Mouse (Mus musculus): ENCODE results near the gene Mrps5. TPM values are rescaled to one million over a fixed set of nuclear protein-coding genes. Genes with fewer than 3 reads are reported as not detected.

Mrps5 gene
- polyA plus RNA-seq (2015; fragmentation: Nextera tagmentation; extraction: Ambion mirVana) = 123 and 136 TPM in 2 replicates

DNA sequence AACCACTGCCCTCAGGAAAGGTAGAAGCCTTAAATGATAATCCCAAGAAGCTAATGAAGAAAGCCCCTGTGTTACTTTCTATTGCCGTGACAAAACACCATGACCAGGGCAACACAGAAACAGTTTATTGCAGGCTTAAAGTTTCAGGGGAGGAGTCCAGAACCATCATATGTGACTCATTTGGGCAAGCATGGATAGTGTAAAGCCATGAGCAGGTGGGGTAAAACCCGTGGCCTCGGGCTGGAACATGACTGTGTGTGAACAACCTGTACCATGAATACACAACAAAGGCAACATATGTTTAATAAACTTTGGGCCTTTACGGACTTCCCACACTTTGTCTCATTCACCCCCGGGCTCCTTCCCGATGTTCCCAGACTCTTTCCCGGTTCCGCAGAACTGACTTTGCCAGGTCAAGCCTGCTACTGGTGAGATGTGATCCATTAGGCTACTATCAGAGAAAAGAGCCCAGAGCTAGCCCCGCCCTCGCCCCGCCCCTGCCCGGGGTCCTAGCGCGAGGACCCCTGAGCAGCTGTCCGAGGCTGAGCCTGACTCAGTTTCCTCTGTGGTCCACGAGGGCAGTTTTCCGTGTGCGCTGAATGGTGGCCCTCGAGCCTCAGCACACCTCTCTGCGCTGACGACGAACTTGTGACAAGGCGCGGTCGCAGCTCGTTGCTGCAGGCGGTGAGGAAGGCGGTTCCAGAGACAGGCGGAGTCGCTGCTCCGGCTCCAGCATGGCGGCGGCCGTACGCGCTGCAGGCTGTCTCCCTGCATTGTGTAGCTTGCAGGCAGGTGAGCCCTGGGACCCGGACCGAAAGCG, at the start of gene Mrps5, which contains the start of gene Zfp661:
Mrps5 (plus strand) TSS at position 529 of the 820 bp plus-strand sequence.
Zfp661 (minus strand) TSS at position 401 of the 820 bp plus-strand sequence.
- Histone ChIP-seq H3K4me3 (peak within 1 kb of the TSS; percentile 99), H3K4me2 (peak within 1 kb of the TSS; percentile 76), H3K9ac (peak within 1 kb of the TSS; percentile 92), H3K4me1 (peaks cover 39% of the 10 kb centered on the region), H3K36me3 (peaks cover 13% of the 10 kb centered on the region), H3K9me3 (no peaks in the 10 kb centered on the region), H3K27me3 (replicated peaks) (no peaks in the 10 kb centered on the region), H3K27ac (replicated peaks) (peak within 1 kb of the TSS; percentile 81)
- ATAC-seq (ENCODE audit: extremely low read depth, insufficient number of reproducible peaks, low FRiP score, low TSS enrichment) = peak; percentile 59
- 5% methylated on average over 39 of the region's 39 CpGs for WGBS

DNA sequence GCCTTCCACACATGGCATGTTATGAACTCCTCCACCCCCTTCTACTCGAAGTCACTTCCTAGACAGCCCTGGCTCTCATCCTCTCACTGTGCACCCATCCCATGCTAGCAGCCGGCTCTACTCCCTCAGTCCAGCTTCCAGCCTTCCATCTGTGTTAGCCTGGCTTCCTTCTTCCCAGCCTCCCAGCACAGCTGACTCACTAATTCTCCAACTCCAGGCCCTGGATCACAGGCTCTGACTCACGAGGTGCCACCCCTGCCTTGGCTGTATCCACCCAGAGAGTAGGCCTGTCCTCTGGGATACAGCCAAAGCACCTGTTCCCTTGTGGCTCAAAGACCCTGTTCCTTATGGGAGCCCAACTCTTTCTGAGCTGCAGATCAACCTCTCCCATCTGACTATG, 49.5 kb upstream of the Mrps5 start:
- ATAC-seq (ENCODE audit: extremely low read depth, insufficient number of reproducible peaks, low FRiP score, low TSS enrichment) = no peak
- Histone ChIP-seq H3K9ac (no peak overlapping the region), H3K4me3 (no peak overlapping the region), H3K4me1 (peaks cover 4% of the 10 kb centered on the region; the same call in 1 of the 2 replicates), H3K27me3 (replicated peaks) (peaks cover 80% of the 10 kb centered on the region), H3K4me2 (no peak overlapping the region), H3K9me3 (no peaks in the 10 kb centered on the region), H3K27ac (replicated peaks) (no peak overlapping the region), H3K36me3 (no peaks in the 10 kb centered on the region)
- 53% methylated on average over 3 of the region's 3 CpGs for WGBS

DNA sequence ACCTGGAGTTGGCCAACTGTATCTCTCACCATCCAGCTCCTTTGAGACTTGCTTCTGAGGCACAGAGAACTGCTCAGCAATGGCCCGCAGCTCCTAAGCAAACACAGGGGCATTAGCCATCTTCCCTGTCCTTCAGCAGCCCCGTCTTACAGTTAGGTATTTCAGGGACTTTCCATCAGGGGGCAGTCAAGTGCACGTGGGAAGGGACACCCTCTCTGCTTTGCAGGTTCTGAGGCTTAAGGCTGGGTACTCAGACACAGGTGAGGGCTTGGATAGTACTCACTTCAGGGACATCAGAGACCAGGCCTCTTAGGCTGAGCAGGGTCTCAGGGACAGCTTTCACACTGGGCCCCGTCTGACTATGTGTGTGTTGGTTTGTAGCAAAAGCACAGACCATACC, 47.5 kb upstream of the Mrps5 start:
- no peaks in the 10 kb centered on the region for H3K36me3 ChIP-seq
- H3K27me3 ChIP-seq (replicated peaks) = peaks cover 94% of the 10 kb centered on the region
- H3K9me3 ChIP-seq = no peaks in the 10 kb centered on the region
- H3K9ac ChIP-seq = no peak overlapping the region
- H3K4me3 ChIP-seq = no peak overlapping the region
- H3K4me1 ChIP-seq = peaks cover 4% of the 10 kb centered on the region; the same call in 1 of the 2 replicates
- WGBS = 20% methylated on average over 4 of the region's 4 CpGs
- no peak for ATAC-seq (ENCODE audit: extremely low read depth, insufficient number of reproducible peaks, low FRiP score, low TSS enrichment)
- H3K4me2 ChIP-seq = no peak overlapping the region
- no peak overlapping the region for H3K27ac ChIP-seq (replicated peaks)

DNA sequence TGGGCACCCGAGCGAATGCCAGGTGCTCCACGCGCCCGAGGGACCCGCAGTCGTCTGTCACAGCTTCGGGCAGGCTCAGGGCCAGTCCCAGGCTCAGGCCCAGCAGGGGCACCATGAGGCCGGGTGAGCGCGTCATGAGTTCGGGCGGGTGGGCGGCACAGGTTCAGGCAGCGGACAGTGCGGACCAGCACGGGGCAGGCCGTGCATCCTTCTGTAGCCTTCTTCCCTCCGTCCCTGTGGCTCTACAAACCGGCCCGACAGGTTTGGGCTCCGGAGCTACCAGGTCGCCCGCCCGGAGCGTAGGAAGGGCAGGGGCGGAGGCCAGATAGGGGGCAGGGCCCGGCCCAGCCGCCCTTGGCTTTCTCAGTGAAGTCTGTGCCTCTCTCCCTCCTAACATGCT, 45.8 kb upstream of the Mrps5 start, which contains the start of gene Prom2:
Prom2 (minus strand) TSS at position 283 of the 400 bp plus-strand sequence.
- H3K4me3 ChIP-seq = peak within 1 kb of the TSS; percentile 25
- ATAC-seq (ENCODE audit: extremely low read depth, insufficient number of reproducible peaks, low FRiP score, low TSS enrichment) = no peak; the same call in 1 of the 2 replicates

DNA sequence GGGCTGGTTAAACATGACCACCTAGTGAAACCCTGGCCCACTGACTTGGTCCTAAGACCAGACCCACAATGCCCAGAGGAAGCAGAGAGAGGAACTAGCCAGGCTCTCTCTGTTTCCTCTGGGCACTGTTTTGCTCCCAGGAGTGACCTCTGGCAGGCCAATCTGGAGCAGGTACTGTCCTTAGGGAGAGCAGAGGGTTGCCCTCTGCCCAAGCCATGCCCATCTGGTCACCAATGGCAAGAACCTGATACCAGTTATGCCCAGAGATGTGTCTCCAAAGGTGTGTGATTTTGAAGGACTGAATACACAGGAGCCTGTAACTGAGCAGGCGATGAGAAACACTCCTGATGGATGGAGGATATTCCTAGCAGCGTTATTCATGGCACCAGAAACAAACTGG, 45.3 kb upstream of the Mrps5 start:
- no peaks in the 10 kb centered on the region for H3K36me3 ChIP-seq
- H3K9ac ChIP-seq = no peak overlapping the region
- H3K4me2 ChIP-seq = no peak overlapping the region
- peaks cover 4% of the 10 kb centered on the region; the same call in 1 of the 2 replicates for H3K4me1 ChIP-seq
- H3K27me3 ChIP-seq (replicated peaks) = peaks cover 93% of the 10 kb centered on the region
- no peaks in the 10 kb centered on the region for H3K9me3 ChIP-seq
- WGBS = 69% methylated on average over 2 of the region's 2 CpGs
- H3K4me3 ChIP-seq = no peak overlapping the region
- no peak overlapping the region for H3K27ac ChIP-seq (replicated peaks)
- no peak for ATAC-seq (ENCODE audit: extremely low read depth, insufficient number of reproducible peaks, low FRiP score, low TSS enrichment)

More for the DNA sequence above, 45.8 kb upstream of the Mrps5 start, which contains the start of gene Prom2:
- Histone ChIP-seq H3K9ac (peak within 1 kb of the TSS; percentile 24; the same call in 1 of the 2 replicates), H3K4me1 (peaks cover 4% of the 10 kb centered on the region; the same call in 1 of the 2 replicates), H3K36me3 (no peaks in the 10 kb centered on the region), H3K27me3 (replicated peaks) (peaks cover 94% of the 10 kb centered on the region), H3K9me3 (no peaks in the 10 kb centered on the region), H3K4me2 (peak within 1 kb of the TSS; percentile 53), H3K27ac (replicated peaks) (no peak within 1 kb of the TSS)
- 2% methylated on average over 29 of the region's 29 CpGs for WGBS

DNA sequence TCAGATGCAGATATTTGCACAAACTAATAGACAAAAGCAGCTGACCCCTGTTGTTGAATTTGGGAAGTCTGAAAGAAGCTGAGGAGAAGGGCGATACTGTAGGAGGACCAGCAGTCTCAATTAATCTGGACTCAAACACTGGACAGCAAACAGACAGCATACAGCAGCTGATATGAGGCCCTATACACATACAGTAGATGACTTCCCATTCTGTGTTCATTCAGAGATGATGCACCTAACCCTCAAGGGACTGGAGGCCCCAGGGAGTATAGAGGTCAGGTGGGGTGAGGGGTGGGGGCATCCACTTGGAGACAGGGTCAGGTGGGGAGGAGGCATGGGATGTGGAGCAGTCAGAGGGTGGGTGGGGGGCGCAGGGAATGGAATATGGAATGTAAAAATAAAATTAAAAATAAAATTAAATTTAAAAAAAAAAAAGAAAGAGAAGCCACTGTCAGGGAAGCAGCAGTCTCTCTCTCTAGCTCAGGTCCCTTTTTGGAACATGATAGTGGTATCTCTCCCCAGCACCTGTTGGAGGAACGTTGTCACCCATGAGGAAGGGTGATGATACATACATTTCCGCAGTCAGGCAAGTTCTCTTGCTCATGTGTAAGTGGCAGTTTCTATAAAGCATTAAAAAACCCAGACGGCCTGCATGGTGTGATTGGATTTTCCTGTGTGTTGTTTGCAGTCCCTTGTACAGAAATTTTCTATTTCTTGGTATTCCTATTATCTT, 38.5 kb upstream of the Mrps5 start:
- no peak for ATAC-seq (ENCODE audit: extremely low read depth, insufficient number of reproducible peaks, low FRiP score, low TSS enrichment)
- H3K36me3 ChIP-seq = no peaks in the 10 kb centered on the region
- H3K9ac ChIP-seq = no peak overlapping the region
- H3K4me2 ChIP-seq = no peak overlapping the region
- no peaks in the 10 kb centered on the region for H3K4me1 ChIP-seq
- H3K4me3 ChIP-seq = no peak overlapping the region
- no peak overlapping the region for H3K27ac ChIP-seq (replicated peaks)
- H3K27me3 ChIP-seq (replicated peaks) = peaks cover 33% of the 10 kb centered on the region
- WGBS = 59% methylated on average over 5 of the region's 5 CpGs
- no peaks in the 10 kb centered on the region for H3K9me3 ChIP-seq

DNA sequence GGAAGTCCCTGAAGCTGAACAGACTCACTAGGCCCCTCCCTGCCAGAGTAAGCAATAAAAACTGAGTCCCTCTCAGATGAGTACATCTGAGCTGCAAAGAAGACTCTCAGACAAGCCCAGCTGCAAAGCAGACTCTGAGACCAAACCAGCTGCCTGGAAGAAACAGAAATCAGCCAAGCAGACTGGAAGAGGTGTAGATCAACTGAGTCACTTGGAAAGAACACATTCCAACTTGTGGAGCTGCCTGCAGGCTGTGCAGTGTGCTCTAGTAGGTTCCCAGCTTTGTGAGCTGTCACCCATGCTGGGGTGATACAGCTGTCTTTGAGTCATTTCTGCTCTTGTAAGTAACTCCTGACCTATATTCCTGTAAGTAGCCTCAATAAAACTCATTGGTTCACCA, 37.3 kb upstream of the Mrps5 start:
- Histone ChIP-seq H3K4me2 (no peak overlapping the region), H3K27ac (replicated peaks) (no peak overlapping the region), H3K9me3 (no peaks in the 10 kb centered on the region), H3K27me3 (replicated peaks) (peaks cover 21% of the 10 kb centered on the region), H3K9ac (no peak overlapping the region), H3K4me3 (no peak overlapping the region), H3K4me1 (no peaks in the 10 kb centered on the region), H3K36me3 (no peaks in the 10 kb centered on the region)
- ATAC-seq (ENCODE audit: extremely low read depth, insufficient number of reproducible peaks, low FRiP score, low TSS enrichment) = no peak

DNA sequence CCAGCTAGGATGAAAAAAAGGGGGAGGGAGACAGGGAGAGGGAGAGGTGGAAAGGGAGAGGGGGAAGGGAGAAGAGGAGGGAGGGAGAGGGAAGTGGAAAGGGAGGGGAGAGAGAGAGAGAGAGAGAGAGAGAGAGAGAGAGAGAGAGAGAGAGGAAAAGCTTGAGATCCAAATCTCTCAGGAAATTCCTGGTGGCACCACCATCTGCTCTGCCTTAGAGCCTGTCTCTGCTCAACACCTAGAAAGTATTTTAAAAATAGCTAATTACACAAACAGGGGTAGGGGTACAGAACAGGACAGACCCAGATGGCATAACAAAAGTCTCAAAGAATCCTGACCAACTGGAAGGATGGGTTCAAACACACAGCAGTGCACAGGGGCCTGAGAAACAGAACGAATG, 36.6 kb upstream of the Mrps5 start:
- H3K9me3 ChIP-seq = no peaks in the 10 kb centered on the region
- no peak overlapping the region for H3K27ac ChIP-seq (replicated peaks)
- peaks cover 19% of the 10 kb centered on the region for H3K27me3 ChIP-seq (replicated peaks)
- no peak for ATAC-seq (ENCODE audit: extremely low read depth, insufficient number of reproducible peaks, low FRiP score, low TSS enrichment)
- no peak overlapping the region for H3K4me3 ChIP-seq
- no peaks in the 10 kb centered on the region for H3K4me1 ChIP-seq
- 66% methylated on average over 1 of the region's 1 CpGs for WGBS
- H3K36me3 ChIP-seq = no peaks in the 10 kb centered on the region
- no peak overlapping the region for H3K9ac ChIP-seq
- H3K4me2 ChIP-seq = no peak overlapping the region

DNA sequence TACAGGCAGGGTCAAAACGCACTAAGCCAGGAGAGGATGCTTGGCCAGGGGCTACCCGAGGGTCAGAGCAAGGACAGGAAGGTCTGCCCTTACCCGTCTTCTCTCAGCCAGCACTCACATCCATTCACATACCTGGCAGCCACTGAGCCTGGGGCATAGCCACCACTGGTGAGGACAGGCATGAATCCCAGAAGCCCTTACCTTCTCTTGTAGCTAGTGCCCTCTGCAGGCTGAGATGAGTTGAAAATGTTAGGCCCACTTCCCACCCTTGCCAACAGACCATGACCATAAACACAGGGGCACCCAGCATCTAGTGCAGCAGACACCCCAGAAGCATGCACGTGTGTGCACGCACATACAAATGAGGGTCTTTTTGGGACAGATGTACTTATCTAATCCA, 35.9 kb upstream of the Mrps5 start:
- Histone ChIP-seq H3K27ac (replicated peaks) (no peak overlapping the region), H3K4me1 (no peaks in the 10 kb centered on the region), H3K36me3 (no peaks in the 10 kb centered on the region), H3K9ac (no peak overlapping the region), H3K27me3 (replicated peaks) (peaks cover 20% of the 10 kb centered on the region), H3K4me2 (no peak overlapping the region), H3K9me3 (no peaks in the 10 kb centered on the region), H3K4me3 (no peak overlapping the region)
- 51% methylated on average over 5 of the region's 5 CpGs for WGBS
- no peak for ATAC-seq (ENCODE audit: extremely low read depth, insufficient number of reproducible peaks, low FRiP score, low TSS enrichment)

DNA sequence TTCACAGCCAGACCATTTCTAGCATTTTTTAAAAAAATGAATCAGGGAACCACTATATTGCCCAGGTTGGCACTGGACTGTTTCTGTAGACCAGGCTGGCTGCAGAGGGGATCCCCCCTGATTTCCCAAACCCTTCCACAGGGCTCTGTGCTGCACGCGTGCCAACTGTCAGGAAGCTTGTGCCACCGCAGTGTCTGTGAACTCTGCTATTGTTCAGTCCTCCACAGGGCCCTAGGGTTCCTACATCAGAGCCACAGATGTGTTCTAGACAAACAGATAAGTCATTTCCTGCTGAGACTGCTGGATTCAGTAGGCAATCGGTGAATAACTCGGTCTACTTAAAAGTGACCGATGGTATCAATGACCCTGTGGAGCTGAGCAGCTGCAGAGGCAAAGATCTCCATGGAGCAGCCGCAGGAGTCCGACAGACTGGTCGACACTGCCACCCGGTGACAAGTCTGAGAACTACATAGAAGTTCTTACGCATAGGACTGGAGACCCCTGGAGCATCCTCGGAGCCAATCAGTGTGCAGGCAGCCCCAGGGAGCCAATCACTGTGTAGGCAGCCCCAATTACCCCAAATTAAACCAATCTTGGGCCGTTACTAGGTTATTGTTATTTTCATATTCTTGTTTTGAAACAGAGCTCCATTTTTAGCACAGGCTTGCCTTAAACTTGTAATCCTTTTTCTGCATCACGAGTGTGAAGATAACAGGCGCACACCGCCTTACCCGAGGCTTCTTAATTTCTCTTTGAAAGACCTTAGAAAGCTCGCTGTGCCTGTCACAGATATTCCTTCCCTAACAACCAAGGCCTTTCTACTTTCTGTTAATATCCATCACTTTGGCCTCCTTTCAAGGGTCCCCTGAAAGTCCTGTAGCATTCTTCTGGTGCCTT, 27.7 kb upstream of the Mrps5 start:
- H3K9me3 ChIP-seq = no peaks in the 10 kb centered on the region
- H3K4me1 ChIP-seq = no peaks in the 10 kb centered on the region
- ATAC-seq (ENCODE audit: extremely low read depth, insufficient number of reproducible peaks, low FRiP score, low TSS enrichment) = peak; percentile 76
- no peaks in the 10 kb centered on the region for H3K36me3 ChIP-seq
- H3K4me2 ChIP-seq = peak overlapping the region; percentile 37
- peaks cover 68% of the 10 kb centered on the region for H3K27me3 ChIP-seq (replicated peaks)
- WGBS = 15% methylated on average over 18 of the region's 18 CpGs
- no peak overlapping the region for H3K9ac ChIP-seq
- H3K4me3 ChIP-seq = peak overlapping the region; percentile 5; the same call in 1 of the 2 replicates
- no peak overlapping the region for H3K27ac ChIP-seq (replicated peaks)
